11 mouse cellular contexts compared by ENCODE assay signal in genomic region chr9:64830092-64830618, GRCm38 (mm10). TPM values are rescaled to one million over a fixed set of nuclear protein-coding genes. Genes with fewer than 3 reads are reported as not detected.
A peak's percentile ranks its signal among the peaks of the same experiment; 100 is the strongest.
DNase-seq lines count a peak whose midpoint lies in the region; ATAC-seq lines count a peak whose summit lies in the region.
"Had no signal": no experiment of that assay in that cellular context is flagged by ENCODE, and none has a peak within 500 bp of the region (broad histone marks: within the 10 kb centered on the region; RNA-seq: fewer than 3 reads in every experiment).

No protein-coding gene starts in this region.

- peaks cover 79% of the 10 kb centered on the region for H3K4me1 ChIP-seq in liver, embryonic 13.5 days (replicated peaks)
- H3K4me1 ChIP-seq: limb, embryonic 15.5 days had no signal

- H3K4me2 ChIP-seq in liver, embryonic 13.5 days: 0 out of 2 replicates have a peak overlapping the region, but pooled peaks have one; percentile 0
- H3K4me2 ChIP-seq: limb, embryonic 15.5 days had no signal

- 11% methylated on average over 6 of the region's 6 CpGs for WGBS in liver, embryonic 13.5 days (ENCODE audit: insufficient replicate concordance)

- peak overlapping the region; percentile 62 for H3K27ac ChIP-seq in liver, embryonic 13.5 days
- H3K27ac ChIP-seq: limb, embryonic 15.5 days had no signal

- no peak overlapping the region for H3K4me3 ChIP-seq in liver, embryonic 13.5 days (replicated peaks)
- H3K4me3 ChIP-seq: limb, embryonic 15.5 days had no signal

- H3K27me3 ChIP-seq in liver, embryonic 13.5 days: no peaks in the 10 kb centered on the region
- H3K27me3 ChIP-seq: limb, embryonic 15.5 days had no signal

- H3K36me3 ChIP-seq in liver, embryonic 13.5 days: peaks cover 19% of the 10 kb centered on the region
- H3K36me3 ChIP-seq: limb, embryonic 15.5 days had no signal

- H3K9me3 ChIP-seq in liver, embryonic 13.5 days (replicated peaks): no peaks in the 10 kb centered on the region
- H3K9me3 ChIP-seq: limb, embryonic 15.5 days had no signal

- H3K9ac ChIP-seq in liver, embryonic 13.5 days: peak overlapping the region; percentile 5; the same call in 1 of the 2 replicates
- H3K9ac ChIP-seq: limb, embryonic 15.5 days had no signal

- peak; percentile 32; the same call in 1 of the 2 replicates for ATAC-seq in liver, embryonic 13.5 days (ENCODE audit: low read depth)
- peak; percentile 77; the same call in 1 of the 2 replicates for ATAC-seq in neutrophil, adult 5-6 weeks (ENCODE audit: extremely low read depth, insufficient number of reproducible peaks, low FRiP score, poor library complexity, severe bottlenecking)
- ATAC-seq: intestine, postnatal 0 days had no signal

- DNase-seq in lung, postnatal 25 days (ENCODE audit: low spot score): peak; percentile 32
- no peak for DNase-seq in lung, postnatal 10 days
- peak; percentile 50 for DNase-seq in brain, adult 2 months (ENCODE audit: low read depth, low spot score)
- DNase-seq in liver, embryonic 13.5 days: peak; percentile 43
- no peak for DNase-seq in testis, postnatal 14 days (ENCODE audit: low spot score)
- DNase-seq in left cerebral cortex, adult 18-20 months (ENCODE audit: low spot score in 2 of 2): no peak
- DNase-seq in kidney, adult 8-10 months: no peak
- DNase-seq: spleen, adult 18-20 months had no signal

RNA-seq across cellular contexts. Expression of gene Dennd4a, which starts 19.0 kb away (rescaled TPM):
- 24.1 and 27.0 TPM in 2 replicates for polyA plus RNA-seq in liver, embryonic 13.5 days (2015; fragmentation: Nextera tagmentation; extraction: Ambion mirVana)
- total RNA-seq in neutrophil, adult 5-6 weeks (2017): 400 and 432 TPM in 2 replicates
- 10 to 100 TPM; 54.2 to 55.6 TPM for total RNA-seq in left cerebral cortex, adult 18-20 months (2021)

Comparison
In these comparisons a context has a peak if more than half of its experiments do, and no peak if none do; other contexts are left out.
1. DNase-seq: peak in lung, postnatal 25 days (single experiment), brain, adult 2 months (single experiment) and liver, embryonic 13.5 days (single experiment); none in lung, postnatal 10 days (single experiment), testis, postnatal 14 days (single experiment), left cerebral cortex, adult 18-20 months (0 of 2) and kidney, adult 8-10 months (0 of 2).